Mouse (Mus musculus): Measurements from ENCODE around the gene 1700017N19Rik. TPM values are rescaled to one million over a fixed set of nuclear protein-coding genes. Genes with fewer than 3 reads are reported as not detected.

1700017N19Rik gene
- total RNA-seq, 1 experiment from 2014 or later: not detected

- DNase-seq: no peak
Measured at GRCm38 (mm10) chr10:100661970-100662590, 71.8 kb downstream of the 1700017N19Rik start.

Other genes starting within 250 kb of the 1700017N19Rik start
- gene Gm4302, start 249.6 kb upstream of the 1700017N19Rik start, total RNA-seq (2021): not detected in 2 replicates
- not detected in 2 replicates for gene Gm4303, start 244.5 kb upstream of the 1700017N19Rik start, total RNA-seq (2021)
- not detected in 2 replicates for gene Gm4305, start 239.4 kb upstream of the 1700017N19Rik start, total RNA-seq (2021)
- not detected in 2 replicates for gene Gm4307, start 229.1 kb upstream of the 1700017N19Rik start, total RNA-seq (2021)
- gene Gm4312, start 207.9 kb upstream of the 1700017N19Rik start, total RNA-seq (2021): not detected in 2 replicates
- 23.4 and 23.7 TPM in 2 replicates for gene Tmtc3, start 103.1 kb upstream of the 1700017N19Rik start, total RNA-seq (2021)
- gene Cep290, start 102.9 kb upstream of the 1700017N19Rik start, total RNA-seq (2021): 7.5 and 9.2 TPM in 2 replicates
- gene 4930430F08Rik, start 61 bp upstream of the 1700017N19Rik start, total RNA-seq (2021): 11.0 and 13.0 TPM in 2 replicates